Mouse (Mus musculus) gastrocnemius, adult 18-20 months (tissue): ENCODE results near the gene Tapbp. TPM values are rescaled to one million over a fixed set of nuclear protein-coding genes. Genes with fewer than 3 reads are reported as not detected.
A peak's percentile ranks its signal among the peaks of the same experiment; 100 is the strongest.

Source experiments
- DNase-seq: peaks from one replicate; pipeline ENCODE4 v3.0.0; 2021; ENCODE audit warnings: low spot score
- microRNA-seq: library from miRNA; unstranded; fragments of <30 nt; microRNA quantifications from one replicate; pipeline ENCODE4 v1.2.0, GENCODE M21; 2021
- total RNA-seq, 2 experiments: library from RNA; stranded (reverse); gene quantifications; 2 replicates each; pipeline ENCODE4 v1.2.3; 2021

The Tapbp gene
- total RNA-seq, 2 experiments from 2014 or later = 30.2 to 31.7 TPM

- DNase-seq = no peak
Measured at GRCm38 (mm10) chr17:33965082-33965845, 49.6 kb downstream of the Tapbp start.

GRCm38 (mm10) chr17:33965846-33966550 lies 50.3 kb downstream of the Tapbp start:
- no peak for DNase-seq

GRCm38 (mm10) chr17:33968489-33968888 lies 52.8 kb downstream of the Tapbp start:
- peak; percentile 78 for DNase-seq

- DNase-seq = peak; percentile 54
Measured at GRCm38 (mm10) chr17:33968927-33969326, 53.2 kb downstream of the Tapbp start.

GRCm38 (mm10) chr17:33969394-33969793 lies 53.7 kb downstream of the Tapbp start:
- DNase-seq = no peak

DNA sequence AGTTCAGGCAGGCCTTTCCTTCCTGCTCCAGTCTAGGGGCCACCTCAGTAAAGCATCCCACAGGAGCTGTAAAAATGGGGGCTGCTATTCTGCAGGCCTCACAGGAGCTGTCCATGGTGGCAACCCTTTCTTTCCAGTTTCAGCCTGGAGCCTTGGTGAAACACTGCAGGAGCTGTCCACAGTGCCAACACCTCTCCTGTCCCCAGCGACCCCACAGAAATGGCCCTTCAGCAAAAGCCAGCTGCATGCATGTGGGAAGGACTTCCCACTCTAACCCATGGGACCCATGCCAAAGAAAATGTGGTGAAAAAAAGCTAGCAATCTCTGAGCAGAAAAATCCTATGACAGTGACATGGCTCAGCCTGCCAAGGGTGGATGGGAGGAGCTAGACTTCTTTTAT lies 57.0 kb downstream of the Tapbp start:
- DNase-seq = no peak

DNA sequence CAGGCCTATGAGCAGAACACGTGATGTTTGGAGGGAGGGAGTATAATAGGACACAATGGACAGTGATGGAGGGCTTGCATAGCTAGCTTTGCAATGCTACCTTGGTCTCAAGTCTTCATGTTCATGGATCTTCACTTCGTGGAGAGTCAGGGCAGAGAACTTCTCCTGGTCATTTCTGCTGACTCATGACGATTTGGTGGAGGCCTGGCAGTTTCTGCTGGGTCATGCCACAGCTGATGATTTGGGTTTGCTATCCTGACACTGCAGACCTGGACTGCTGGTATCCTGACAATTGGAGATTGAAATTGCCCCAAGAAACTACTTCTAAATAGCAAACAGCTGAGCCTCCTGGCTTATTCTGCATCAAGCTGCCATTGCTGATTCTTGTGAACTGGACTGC lies 57.9 kb downstream of the Tapbp start:
- DNase-seq = no peak

DNA sequence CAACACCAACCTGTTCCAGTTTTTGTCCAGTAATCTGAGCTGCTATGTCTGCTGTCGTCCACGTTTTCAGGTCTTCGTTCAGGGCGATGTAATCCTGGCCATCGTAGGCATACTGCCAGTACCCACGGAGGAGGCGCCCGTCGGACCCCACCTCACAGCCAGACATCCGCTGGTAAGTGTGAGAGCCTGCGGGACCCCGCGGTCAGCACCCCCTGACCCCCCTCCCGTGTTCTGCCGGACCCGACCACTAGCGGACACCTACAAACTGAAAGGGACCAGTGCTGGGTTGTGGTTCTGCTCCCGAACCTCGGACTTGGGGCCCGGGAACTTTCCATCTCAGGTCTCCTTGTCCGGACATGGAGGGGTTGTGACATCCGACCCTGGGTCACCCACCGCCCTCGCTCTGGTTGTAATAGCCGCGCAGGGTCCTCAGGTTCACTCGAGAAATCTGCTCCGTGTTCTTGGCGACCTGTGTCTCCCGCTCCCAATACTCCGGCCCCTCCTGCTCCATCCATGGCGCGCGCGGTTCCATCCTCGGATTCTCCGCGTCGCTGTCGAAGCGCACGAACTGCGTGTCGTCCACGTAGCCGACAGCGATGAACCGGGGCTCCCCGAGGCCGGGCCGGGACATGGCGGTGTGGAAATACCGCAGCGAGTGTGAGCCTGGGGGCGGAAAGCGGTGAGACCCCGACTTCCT lies 62.3 kb downstream of the Tapbp start:
- DNase-seq = no peak

DNA sequence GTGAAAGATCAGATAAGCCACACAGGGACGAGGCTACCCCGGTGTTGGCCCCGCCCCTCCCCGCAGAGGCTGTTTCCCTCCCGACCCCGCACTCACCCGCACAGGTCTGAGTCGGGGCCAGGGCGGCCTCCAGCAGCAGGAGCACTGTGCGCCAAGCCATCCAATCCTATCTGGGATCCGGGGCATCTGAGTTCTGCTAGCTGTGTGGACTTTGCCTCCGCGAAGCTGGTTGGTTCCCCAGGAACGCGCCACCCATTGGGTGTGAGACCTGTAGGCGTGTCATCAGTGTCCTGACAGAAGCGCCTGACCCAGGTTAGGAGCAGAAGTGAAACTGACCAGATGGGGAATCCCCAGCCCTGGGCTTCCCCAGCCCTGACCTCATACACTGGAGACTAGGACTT lies 62.9 kb downstream of the Tapbp start:
- peak; percentile 85 for DNase-seq

Small RNA genes lying within 50 kb of the gene (microRNA-seq; reads per million reads assigned to microRNA genes)
- gene Gm27740 = not detected

Other genes with a start within 250 kb of the Tapbp start
- 10 to 100 TPM; 62.1 to 74.1 TPM for gene Hnrnpm, start 229.0 kb upstream of the Tapbp start, total RNA-seq
- gene March2, start 197.2 kb upstream of the Tapbp start, total RNA-seq = 10 to 100 TPM; 87.2 to 90.6 TPM
- 100 to 1,000 TPM; 138 to 142 TPM for gene Rab11b, start 155.4 kb upstream of the Tapbp start, total RNA-seq
- gene Angptl4, start 134.1 kb upstream of the Tapbp start, total RNA-seq = 1 to 10 TPM; 4.3 to 6.6 TPM
- gene Kank3, start 105.4 kb upstream of the Tapbp start, total RNA-seq = 10 to 100 TPM; 13.4 to 16.6 TPM
- gene Rps28, start 91.3 kb upstream of the Tapbp start, total RNA-seq = 100 to 1,000 TPM; 586 to 627 TPM
- gene Ndufa7, start 91.3 kb upstream of the Tapbp start, total RNA-seq = 100 to 1,000 TPM; 375 to 377 TPM
- 10 to 100 TPM; 14.8 to 15.2 TPM for gene Cd320, start 72.8 kb upstream of the Tapbp start, total RNA-seq
- not detected for gene Gm7029, start 42.1 kb upstream of the Tapbp start, total RNA-seq
- gene Kifc1, start 25.2 kb upstream of the Tapbp start, total RNA-seq = under 1 TPM in 1 of 2 experiments, not detected in 1; 0.34 TPM
- not detected for gene Platr17, start 10.8 kb upstream of the Tapbp start, total RNA-seq
- 10 to 100 TPM; 12.0 to 13.7 TPM for gene Daxx, start 6.5 kb upstream of the Tapbp start, total RNA-seq
- 10 to 100 TPM; 14.2 to 16.4 TPM for gene Zbtb22, start within 50 bp of the Tapbp start, total RNA-seq
- 10 to 100 TPM; 26.4 to 31.9 TPM for gene Rgl2, start 13.6 kb downstream of the Tapbp start, total RNA-seq
- 10 to 100 TPM; 64.8 to 68.8 TPM for gene Pfdn6, start 24.4 kb downstream of the Tapbp start, total RNA-seq
- gene Wdr46, start 24.8 kb downstream of the Tapbp start, total RNA-seq = 1 to 10 TPM; 8.7 to 8.8 TPM
- 1 to 10 TPM; 1.5 to 1.7 TPM for gene B3galt4, start 35.6 kb downstream of the Tapbp start, total RNA-seq
- gene Vps52, start 39.9 kb downstream of the Tapbp start, total RNA-seq = 10 to 100 TPM; 29.6 to 33.5 TPM
- gene Rps18, start 40.1 kb downstream of the Tapbp start, total RNA-seq = 100 to 1,000 TPM; 367 to 381 TPM
- 10 to 100 TPM; 47.2 to 57.7 TPM for gene H2-K1, start 84.4 kb downstream of the Tapbp start, total RNA-seq
- 10 to 100 TPM; 12.5 to 13.5 TPM for gene Ring1, start 108.8 kb downstream of the Tapbp start, total RNA-seq
- gene H2-Ke6, start 112.2 kb downstream of the Tapbp start, total RNA-seq = 10 to 100 TPM; 80.3 to 82.1 TPM
- gene Slc39a7, start 115.8 kb downstream of the Tapbp start, total RNA-seq = 10 to 100 TPM; 41.0 to 50.2 TPM
- 10 to 100 TPM; 34.9 to 37.0 TPM for gene Rxrb, start 115.9 kb downstream of the Tapbp start, total RNA-seq
- gene Col11a2, start 123.5 kb downstream of the Tapbp start, total RNA-seq = 1 to 10 TPM; 2.9 TPM
- not detected for gene H2-Oa, start 176.4 kb downstream of the Tapbp start, total RNA-seq
- gene H2-DMa, start 203.6 kb downstream of the Tapbp start, total RNA-seq = 1 to 10 TPM; 2.6 to 3.2 TPM
- gene Brd2, start 206.7 kb downstream of the Tapbp start, total RNA-seq = 10 to 100 TPM; 71.6 to 77.3 TPM
- under 1 TPM; 0.17 to 0.53 TPM for gene H2-DMb2, start 227.4 kb downstream of the Tapbp start, total RNA-seq
- under 1 TPM; 0.16 to 0.78 TPM for gene H2-DMb1, start 237.2 kb downstream of the Tapbp start, total RNA-seq